Mouse (Mus musculus) inflammation-experienced regulatory T-cells, adult 6 months (primary cell): ENCODE measurements at regions not wholly inside any gene's neighbourhood (a gene's known extent, or its start where the extent isn't known, plus 50 kb on each side); places are given as distances from the start of the nearest gene placed in this dataset.

ENCODE experiments used
- ATAC-seq: one replicate; pipeline ENCODE4 v1.8.0; 2017

DNA sequence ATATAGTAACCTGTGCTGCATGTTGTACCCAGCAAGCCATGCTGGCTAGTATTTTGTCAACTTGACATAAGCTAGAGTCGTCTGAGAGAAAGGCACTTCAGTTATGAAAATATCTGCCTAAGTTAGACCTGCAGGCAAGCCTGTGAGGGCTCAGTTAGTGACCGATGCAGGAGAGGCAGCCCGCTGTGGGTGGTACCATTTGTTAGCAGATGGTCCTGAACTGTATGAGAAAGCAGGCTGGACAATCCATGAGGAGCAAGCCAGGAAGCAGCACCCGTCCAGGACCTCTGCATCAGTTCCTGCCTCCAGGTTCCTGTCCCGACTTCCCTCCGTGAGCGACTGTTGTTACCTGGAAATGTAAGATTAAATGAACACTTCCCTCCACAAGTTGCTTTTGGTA is 440.9 kb upstream of the Kif2a start:
- ATAC-seq = no peak

DNA sequence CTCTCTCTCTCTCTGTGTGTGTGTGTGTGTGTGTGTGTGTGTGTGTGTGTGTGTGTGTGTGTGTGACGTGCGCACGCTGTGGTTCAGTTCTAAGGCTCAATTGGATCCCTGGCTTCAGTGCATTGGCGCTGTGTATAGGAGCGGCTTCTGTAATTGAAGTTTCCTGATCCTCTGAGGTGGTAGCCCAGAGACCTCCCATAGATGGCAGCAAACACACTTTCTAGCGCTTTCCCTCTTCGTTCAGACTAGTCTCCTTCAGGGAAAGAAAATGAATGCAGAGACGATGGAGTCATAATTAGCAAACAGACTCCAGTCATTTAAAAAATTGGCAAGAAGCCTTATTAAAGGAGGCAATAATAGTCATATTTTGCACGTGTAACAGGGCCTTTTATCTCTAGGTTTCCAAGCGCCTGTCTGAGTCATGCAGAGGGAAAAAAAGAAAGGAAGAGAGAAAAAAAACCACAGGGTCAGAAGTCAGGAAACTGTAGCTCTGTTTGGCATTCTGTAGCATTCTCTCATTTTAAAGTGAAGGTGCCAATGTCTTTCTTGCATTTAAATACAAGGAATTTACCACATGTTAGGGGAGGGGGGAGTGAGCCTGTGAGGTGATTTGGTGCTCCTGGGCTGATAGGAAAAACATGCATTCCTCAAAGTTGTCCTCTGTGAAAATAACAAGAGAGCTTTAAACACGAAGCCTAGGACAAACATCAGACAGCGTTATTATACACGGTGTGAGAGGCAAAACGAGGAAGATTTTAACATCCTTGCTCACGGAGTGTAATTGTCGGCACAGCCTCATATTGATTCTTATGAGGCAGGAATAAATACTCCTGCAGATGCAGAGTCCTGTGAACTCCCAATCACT is 439.4 kb upstream of the Kif2a start:
- peak; percentile 86 for ATAC-seq

GRCm38 (mm10) chr13:107458730-107459129 is 436.8 kb upstream of the Kif2a start:
- no peak for ATAC-seq

DNA sequence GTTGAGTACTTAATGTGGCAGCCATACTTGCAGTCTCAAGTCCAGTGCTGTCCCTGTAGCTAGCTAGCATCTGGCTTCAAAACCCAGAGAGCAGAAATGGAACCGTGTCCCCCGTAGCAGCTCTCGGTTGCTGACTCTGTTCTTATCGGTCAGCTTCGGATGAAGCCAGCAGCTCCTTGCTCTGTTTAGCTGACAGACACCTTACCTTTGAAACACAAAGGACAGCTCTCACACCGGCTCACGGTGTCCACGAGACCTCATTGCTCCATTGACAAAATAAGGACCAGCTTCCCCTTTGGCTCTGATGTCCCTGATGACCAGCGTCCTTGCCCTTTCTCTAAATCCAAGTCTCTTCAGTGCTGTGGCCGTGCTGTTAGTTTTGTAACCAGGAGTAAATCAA is 435.3 kb upstream of the Kif2a start:
- ATAC-seq = no peak

GRCm38 (mm10) chr13:107456394-107456793 is 434.5 kb upstream of the Kif2a start:
- no peak for ATAC-seq

DNA sequence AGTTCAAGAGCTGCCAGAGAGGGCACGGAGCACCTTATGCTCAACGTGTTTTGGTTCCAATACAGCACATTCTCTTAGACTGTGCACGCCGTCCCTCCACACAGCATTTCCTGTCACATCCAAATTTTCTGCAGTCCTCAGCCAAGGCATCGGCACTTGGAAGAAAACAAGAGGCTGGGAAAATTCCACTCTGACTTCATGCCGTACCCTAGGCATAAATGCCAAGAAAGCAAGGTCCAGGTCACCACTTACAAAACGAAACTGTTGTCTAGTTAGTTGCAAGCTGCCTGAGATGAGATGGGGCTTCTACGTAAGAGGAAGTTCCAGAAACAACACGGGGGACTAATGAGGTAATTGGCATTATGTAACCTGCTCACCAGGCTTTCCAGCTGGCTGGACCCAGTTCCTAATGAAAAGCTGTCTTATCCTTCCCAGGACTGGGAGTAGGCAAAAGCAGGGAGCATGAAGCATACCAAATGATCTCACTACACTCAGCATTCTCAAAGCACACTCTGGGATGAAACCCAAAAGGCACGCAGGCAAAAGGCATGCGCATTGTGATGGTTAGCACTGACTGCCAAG is 427.8 kb upstream of the Kif2a start:
- peak; percentile 65 for ATAC-seq

- no peak for ATAC-seq
Observed at GRCm38 (mm10) chr13:107447813-107448212, 425.9 kb upstream of the Kif2a start.

DNA sequence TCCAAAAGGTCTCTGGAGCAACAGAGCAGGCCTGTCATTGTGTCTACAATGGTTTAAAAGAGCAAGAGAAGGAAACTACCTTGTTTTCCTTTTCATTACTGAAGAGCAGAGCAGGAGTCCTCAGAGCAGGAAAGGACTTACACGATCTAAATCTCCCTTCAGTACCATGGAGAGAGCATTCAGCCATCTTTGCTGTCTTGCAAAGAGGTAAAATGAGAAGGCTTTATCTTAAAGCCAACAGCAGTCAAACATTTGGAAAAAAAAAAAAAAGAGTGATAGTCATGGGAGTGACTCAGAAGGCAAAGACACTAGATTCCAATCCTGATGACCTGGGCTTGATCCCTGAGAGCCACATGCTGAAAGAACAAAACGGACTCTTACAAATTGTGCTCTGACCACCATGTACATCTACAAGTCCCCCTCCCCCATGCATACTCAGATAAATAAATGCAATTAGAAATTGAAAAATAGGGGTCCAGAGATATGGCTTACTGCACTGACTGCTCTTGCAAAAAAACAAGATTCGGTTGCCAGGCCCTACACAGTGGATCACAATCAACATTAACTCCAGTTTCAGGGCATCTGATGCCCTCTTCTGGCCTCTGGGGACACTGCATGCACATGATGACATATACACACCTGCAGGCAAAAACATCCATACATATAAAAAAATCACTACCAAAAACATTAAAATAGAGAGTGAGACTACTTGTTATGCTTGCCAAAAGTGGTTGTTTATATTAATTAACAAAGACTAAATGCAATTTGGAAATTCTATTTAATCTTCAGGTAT is 397.6 kb upstream of the Kif2a start:
- no peak for ATAC-seq

DNA sequence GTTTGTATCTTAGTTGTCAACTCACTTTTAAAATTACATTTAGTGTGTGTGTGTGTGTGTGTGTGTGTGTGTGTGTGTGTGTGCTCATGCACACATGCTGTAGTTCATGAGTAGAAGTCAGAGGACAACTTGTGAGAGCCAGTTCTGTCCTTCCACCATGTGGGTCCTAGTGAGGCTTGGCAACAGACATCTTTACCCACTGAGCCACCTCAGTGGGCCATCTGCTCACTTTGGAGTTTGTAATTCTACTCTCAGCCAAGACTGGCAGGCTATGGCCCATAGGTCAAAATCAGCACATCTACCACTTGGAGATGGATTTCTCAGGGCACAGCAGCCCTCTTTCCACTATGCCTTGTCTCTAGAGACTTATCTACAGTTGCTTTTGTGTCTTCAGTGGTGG is 388.3 kb upstream of the Kif2a start:
- no peak for ATAC-seq

- no peak for ATAC-seq
Observed at GRCm38 (mm10) chr13:107407674-107408026, 385.7 kb upstream of the Kif2a start.

DNA sequence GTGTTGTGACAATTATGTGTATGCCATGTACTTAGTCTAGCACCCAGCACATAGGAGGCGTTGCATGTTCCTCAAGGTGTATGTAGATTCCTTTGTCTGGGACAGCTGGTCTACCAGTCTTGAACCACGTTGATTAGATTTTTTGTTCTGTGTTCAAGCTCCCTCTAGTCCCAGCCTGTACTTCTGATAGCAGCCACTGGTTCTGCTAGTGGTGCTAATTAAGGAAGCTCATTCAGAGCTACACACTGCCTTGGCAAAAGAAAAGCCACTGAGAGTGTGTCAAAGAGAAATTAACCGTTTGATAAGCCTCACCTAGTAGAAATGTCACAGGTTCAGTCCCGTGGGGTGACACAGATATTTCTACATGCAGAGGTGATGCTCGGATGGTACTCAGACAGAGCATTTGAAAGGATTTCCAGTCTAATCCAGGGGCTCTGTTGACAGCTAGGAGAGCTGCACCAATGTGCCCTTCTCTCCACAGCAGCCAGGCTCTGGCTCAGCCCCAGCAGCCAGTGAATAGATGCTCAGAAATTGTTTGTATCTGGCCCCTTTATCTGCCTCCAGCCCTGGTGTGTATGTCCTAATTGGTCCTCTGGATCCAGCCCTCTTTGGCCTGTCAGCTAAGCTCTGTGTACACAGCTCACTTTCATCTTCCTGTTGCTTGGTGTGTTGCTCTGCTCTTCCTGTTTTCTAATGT is 385.2 kb upstream of the Kif2a start:
- no peak for ATAC-seq

DNA sequence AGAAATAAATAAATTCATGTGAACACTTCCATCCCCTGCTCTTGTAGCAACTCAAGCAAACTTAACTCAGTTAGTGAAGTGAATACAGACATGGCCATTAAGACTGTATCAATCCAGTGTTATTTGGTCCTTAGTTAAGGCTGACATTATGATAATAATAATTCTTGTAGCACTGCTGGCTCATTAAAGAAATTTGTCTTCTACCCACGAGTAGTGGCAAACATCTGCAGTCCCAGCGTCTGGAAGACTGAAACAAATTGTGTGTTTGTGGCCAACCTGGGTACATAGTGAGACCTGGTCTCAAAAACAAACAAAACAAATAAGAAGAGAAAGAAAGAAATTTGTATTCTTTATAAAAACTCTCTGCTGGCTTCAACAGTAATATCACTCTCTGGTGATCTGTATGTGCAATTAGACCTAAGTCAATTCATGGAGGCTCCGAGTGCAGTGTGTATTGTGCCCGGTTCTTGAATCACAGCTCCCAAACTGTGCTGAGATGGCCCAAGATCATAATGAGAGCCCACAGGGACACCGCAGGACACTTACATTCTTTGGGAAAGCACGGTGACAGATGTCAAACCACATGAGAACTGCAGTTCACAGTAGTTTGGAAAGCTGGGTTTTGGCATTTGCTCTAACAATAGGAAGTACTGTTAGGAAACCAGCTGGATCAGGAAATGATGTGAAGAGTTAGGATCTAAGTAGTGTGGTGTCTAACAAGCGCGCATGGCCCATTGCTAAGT is 376.9 kb upstream of the Kif2a start:
- no peak for ATAC-seq

GRCm38 (mm10) chr13:107396036-107396435 is 374.1 kb upstream of the Kif2a start:
- ATAC-seq = no peak

DNA sequence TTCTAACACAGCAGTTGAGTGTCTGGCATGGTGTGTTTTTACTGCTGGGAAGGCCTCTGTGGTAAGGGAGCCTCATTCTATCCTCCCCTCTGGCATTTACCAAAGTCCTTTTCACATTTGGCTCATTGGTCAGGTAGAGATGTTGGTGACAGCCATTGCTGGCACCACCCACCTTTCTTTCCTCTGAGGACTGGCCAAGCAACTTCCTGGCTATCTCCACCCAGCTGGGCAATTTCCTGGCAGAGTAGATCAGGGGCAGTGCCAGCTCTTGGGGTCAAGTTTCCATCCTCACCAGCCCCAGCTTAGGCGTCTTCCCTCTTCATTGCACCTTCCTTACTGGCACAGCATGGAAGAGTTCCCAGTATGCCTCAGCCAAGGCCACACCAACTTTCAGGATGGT is 372.5 kb upstream of the Kif2a start:
- no peak for ATAC-seq

DNA sequence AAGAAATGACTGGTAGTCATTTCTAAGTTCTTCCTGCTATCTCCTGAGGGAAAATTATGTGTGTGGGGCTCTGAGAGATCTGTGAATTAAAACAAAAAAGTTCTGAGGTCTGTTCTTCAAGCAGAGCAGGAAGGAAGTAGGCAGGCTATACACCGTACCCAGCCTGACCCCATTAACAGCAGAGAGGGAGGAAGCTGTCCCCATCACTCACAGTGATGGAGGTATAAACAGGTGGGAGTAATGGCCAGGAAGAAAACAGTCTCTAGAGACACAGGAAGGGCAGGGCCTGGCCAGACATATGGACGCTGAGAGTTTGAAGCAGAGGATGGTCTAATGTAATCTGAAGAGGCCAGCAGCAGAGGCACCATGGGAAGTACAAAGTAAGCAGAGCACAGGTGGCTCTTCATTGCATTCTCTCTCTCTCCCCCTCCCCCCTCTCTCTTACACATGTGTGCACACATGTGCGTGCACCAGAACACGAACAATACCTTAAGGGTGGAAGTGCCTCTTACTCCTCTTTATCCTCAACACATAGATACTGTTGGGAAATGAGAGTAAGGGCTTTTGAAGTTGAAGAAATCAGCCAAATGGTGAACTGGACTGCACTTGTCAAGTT is 367.7 kb upstream of the Kif2a start:
- ATAC-seq = no peak

DNA sequence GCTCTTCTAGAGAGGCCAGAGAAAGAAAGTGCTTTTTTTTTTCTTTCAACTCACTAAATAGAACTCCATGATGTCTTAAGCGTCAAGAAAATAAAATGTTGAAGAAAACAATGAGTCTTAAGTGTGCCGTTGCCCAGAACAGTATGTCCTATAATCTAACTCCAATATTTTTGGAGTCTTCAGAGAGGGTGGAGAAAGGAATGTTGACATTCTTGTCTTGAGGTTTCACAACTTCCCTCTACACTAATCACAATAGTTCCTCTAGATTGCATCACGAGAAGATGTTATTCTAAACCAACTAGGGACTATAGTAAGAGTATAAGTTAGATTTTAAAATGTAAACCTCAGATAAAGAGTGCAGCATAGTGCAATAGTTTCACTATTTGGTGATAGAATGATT is 367.1 kb upstream of the Kif2a start:
- no peak for ATAC-seq

GRCm38 (mm10) chr13:107378076-107378475 is 356.1 kb upstream of the Kif2a start:
- no peak for ATAC-seq

GRCm38 (mm10) chr13:107372666-107373065 is 350.7 kb upstream of the Kif2a start:
- ATAC-seq = no peak

DNA sequence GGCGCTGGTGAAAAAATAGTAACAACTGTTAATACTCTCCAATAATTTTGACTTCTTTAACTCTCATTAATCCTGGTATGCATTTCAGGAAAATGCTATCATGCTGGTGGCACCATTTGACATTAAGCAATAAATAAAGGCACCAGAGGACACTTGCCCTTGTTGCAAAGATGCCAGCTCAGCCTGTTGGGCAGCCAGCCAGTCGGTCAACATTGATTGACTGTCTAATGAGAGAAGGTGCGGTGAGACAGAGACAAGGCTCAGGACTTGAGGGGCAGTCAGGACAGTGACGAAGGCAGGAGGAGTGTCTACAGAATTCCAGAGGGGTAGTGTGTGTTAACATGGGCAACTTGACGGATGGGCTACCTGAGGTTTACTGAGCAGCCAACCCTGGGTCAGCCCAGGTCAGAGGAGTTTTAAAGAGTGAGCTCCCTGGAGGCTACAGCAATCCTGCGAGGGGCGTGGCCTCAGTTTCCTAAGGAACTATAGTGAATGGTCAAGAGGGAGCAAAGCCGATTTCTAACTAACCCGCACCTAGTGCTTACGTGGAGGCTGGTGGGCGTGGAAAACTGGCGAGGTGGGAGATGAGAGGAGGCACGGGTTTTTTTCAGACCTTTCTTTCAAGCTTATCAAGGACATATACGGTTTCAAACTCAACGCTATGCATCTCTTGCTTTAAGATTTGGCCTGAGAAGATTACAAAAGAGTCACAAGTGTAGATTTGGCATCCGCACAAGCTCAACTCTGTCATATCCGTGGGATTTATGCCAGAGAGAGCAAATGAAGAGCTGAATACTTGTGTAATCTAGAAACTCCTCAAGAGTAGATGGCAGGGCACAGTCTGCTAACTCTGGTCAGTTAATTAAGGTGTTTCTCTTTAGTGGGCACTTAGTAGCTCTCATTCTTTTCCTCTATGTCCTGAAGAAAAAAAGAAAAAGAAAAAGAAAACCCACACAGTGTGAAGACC is 350.0 kb upstream of the Kif2a start:
- no peak for ATAC-seq

DNA sequence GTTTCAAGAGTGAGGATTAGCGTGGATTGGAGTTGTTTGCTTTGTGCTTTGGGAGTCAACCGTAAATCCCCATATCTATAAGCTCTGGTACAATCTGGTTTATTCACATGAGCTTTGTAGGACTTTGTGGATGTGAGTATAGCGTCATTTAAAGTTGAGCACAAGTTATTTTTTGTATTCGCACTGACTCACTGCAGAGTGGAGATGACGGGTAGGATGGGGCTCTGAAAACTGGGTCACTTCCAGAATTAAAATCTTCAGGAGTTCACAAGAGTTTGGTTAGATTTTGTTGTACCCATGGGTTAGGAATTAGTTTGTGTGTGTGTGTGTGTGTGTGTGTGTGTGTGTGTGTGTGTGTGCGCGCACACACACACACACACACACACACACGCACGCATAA is 345.7 kb upstream of the Kif2a start:
- no peak for ATAC-seq

GRCm38 (mm10) chr13:107365766-107366165 is 343.8 kb upstream of the Kif2a start:
- ATAC-seq = no peak
